Mouse (Mus musculus) CH12.LX (cell line): ENCODE data around the gene Zglp1. TPM values are rescaled to one million over a fixed set of nuclear protein-coding genes. Genes with fewer than 3 reads are reported as not detected.
A peak's percentile ranks its signal among the peaks of the same experiment; 100 is the strongest.

Experiments used
- DNase-seq: peaks from one replicate; pipeline ENCODE4 v3.0.0-alpha.2; 2013; ENCODE audit errors: extremely low read depth
- H3K27ac ChIP-seq: 2 replicates; pipeline ENCODE4 v1.5.1; 2012; ENCODE audit warnings: low read depth, mild to moderate bottlenecking, control low read depth, moderate library complexity; ENCODE audit not compliant: insufficient read depth
- H3K27me3 ChIP-seq: replicated peaks from 2 replicates; pipeline ENCODE3; 2012; ENCODE audit warnings: inconsistent platforms
- H3K36me3 ChIP-seq, 2 experiments: replicated peaks in 1 of 2; 2 replicates each; pipeline versions ENCODE3 to v1.6.1; 2012; ENCODE audit warnings: inconsistent platforms in 1 of 2, low read length in 1 of 2, mild to moderate bottlenecking in 1 of 2, mixed read lengths in 1 of 2, moderate library complexity in 1 of 2; ENCODE audit not compliant: control insufficient read depth in 1 of 2, insufficient read depth in 1 of 2
- H3K4me1 ChIP-seq, 2 experiments: 2 replicates each; pipeline ENCODE4 v1.6.1; 2012; ENCODE audit warnings: inconsistent platforms in 1 of 2, moderate library complexity in 1 of 2; ENCODE audit not compliant: insufficient read depth in 2 of 2, control insufficient read depth in 1 of 2
- H3K4me2 ChIP-seq: 2 replicates; pipeline ENCODE4 v1.6.1; 2012; ENCODE audit warnings: low read depth, mild to moderate bottlenecking, control low read depth; ENCODE audit not compliant: poor library complexity, insufficient read depth, severe bottlenecking
- H3K4me3 ChIP-seq, 3 experiments: fragments of 150-350 bp in 1 of 3; sonication (generic) in 1 of 3; replicated peaks in 1 of 3; 2 replicates each; pipeline versions ENCODE3 to v1.5.1; 2011 to 2012; ENCODE audit warnings: low read depth in 2 of 3, low read length in 2 of 3, mild to moderate bottlenecking in 2 of 3, moderate library complexity in 2 of 3, control low read depth in 1 of 3, improper control_type of control experiment in 1 of 3, inconsistent platforms in 1 of 3, mixed read lengths in 1 of 3; ENCODE audit not compliant: poor library complexity in 1 of 3
- H3K79me2 ChIP-seq: replicated peaks from 2 replicates; pipeline ENCODE4 v1.6.1; 2012; ENCODE audit warnings: mild to moderate bottlenecking, moderate library complexity; ENCODE audit not compliant: control insufficient read depth, poor library complexity, insufficient read depth, severe bottlenecking; ENCODE audit errors: extremely low read depth
- H3K9ac ChIP-seq: 2 replicates; pipeline ENCODE4 v1.6.1; 2012; ENCODE audit warnings: low read depth, mild to moderate bottlenecking, control low read depth, moderate library complexity; ENCODE audit not compliant: insufficient read depth
- H3K9me3 ChIP-seq: replicated peaks from 2 replicates; pipeline ENCODE3; 2012; ENCODE audit warnings: low read length, inconsistent platforms, mixed read lengths
- BHLHE40 ChIP-seq: IDR thresholded peaks from 2 replicates; pipeline ENCODE4 v1.6.1; 2011; ENCODE audit warnings: mild to moderate bottlenecking, low read depth, low read length, improper control_type of control experiment
- CHD2 ChIP-seq: IDR thresholded peaks from 2 replicates; pipeline ENCODE4 v1.6.1; 2011; ENCODE audit warnings: low read length, improper control_type of control experiment
- CTCF ChIP-seq, 2 experiments: IDR thresholded peaks in 1 of 2; conservative IDR thresholded peaks in 1 of 2; 2 replicates each; pipeline ENCODE4 v1.5.1; 2011 to 2012; ENCODE audit warnings: low read depth in 2 of 2, low read length in 2 of 2, improper control_type of control experiment in 1 of 2, inconsistent platforms in 1 of 2, mild to moderate bottlenecking in 1 of 2, moderate library complexity in 1 of 2
- ELF1 ChIP-seq: IDR thresholded peaks from 2 replicates; pipeline ENCODE4 v1.6.1; 2014; ENCODE audit warnings: low read depth, mild to moderate bottlenecking, inconsistent platforms, low read length, improper control_type of control experiment
- ETS1 ChIP-seq: conservative IDR thresholded peaks from 2 replicates; pipeline ENCODE4 v1.6.1; 2012; ENCODE audit warnings: low read depth, mild to moderate bottlenecking, inconsistent platforms, low read length, improper control_type of control experiment, moderate library complexity
- GABPA ChIP-seq: IDR thresholded peaks from 2 replicates; pipeline ENCODE4 v1.6.1; 2012; ENCODE audit warnings: low read depth, low read length, improper control_type of control experiment, inconsistent platforms; ENCODE audit not compliant: insufficient replicate concordance
- HCFC1 ChIP-seq: IDR thresholded peaks from 2 replicates; pipeline ENCODE4 v1.6.1; 2012; ENCODE audit warnings: low read depth, mild to moderate bottlenecking, inconsistent platforms, low read length, improper control_type of control experiment
- IRF4 ChIP-seq: IDR thresholded peaks from 2 replicates; pipeline ENCODE4 v1.6.1; 2014; ENCODE audit warnings: low read depth, mild to moderate bottlenecking, inconsistent platforms, low read length, improper control_type of control experiment
- MAX ChIP-seq: IDR thresholded peaks from 2 replicates; pipeline ENCODE4 v1.6.1; 2011; ENCODE audit warnings: low read length, improper control_type of control experiment
- MAZ ChIP-seq: IDR thresholded peaks from 2 replicates; pipeline ENCODE4 v1.6.1; 2012; ENCODE audit warnings: low read depth, mild to moderate bottlenecking, inconsistent platforms, low read length, improper control_type of control experiment, moderate library complexity
- MEF2A ChIP-seq: IDR thresholded peaks from 2 replicates; pipeline ENCODE4 v1.6.1; 2014; ENCODE audit warnings: low read depth, mild to moderate bottlenecking, inconsistent platforms, low read length, improper control_type of control experiment, borderline replicate concordance
- MXI1 ChIP-seq: IDR thresholded peaks from 2 replicates; pipeline ENCODE4 v1.6.1; 2011; ENCODE audit warnings: mild to moderate bottlenecking, low read depth, low read length, improper control_type of control experiment
- MYC ChIP-seq: IDR thresholded peaks from 2 replicates; pipeline ENCODE4 v1.6.1; 2011; ENCODE audit warnings: low read depth, mild to moderate bottlenecking, improper control_type of control experiment, low read length
- NELFE ChIP-seq: IDR thresholded peaks from 2 replicates; pipeline ENCODE4 v1.6.1; 2011; ENCODE audit warnings: low read depth, low read length, improper control_type of control experiment
- NRF1 ChIP-seq: IDR thresholded peaks from 2 replicates; pipeline ENCODE4 v1.6.1; 2014; ENCODE audit warnings: low read depth, mild to moderate bottlenecking, inconsistent platforms, low read length, improper control_type of control experiment, moderate library complexity
- POLR2A ChIP-seq: IDR thresholded peaks from 2 replicates; pipeline ENCODE4 v1.6.1; 2011; ENCODE audit warnings: low read depth, mild to moderate bottlenecking, improper control_type of control experiment, low read length
- RAD21 ChIP-seq: IDR thresholded peaks from 2 replicates; pipeline ENCODE4 v1.6.1; 2011; ENCODE audit warnings: low read depth, mild to moderate bottlenecking, low read length, improper control_type of control experiment, moderate library complexity
- RCOR1 ChIP-seq: conservative IDR thresholded peaks from 2 replicates; pipeline ENCODE4 v1.6.1; 2012; ENCODE audit warnings: low read depth, mild to moderate bottlenecking, inconsistent platforms, low read length, improper control_type of control experiment
- SIN3A ChIP-seq: IDR thresholded peaks from 2 replicates; pipeline ENCODE4 v1.6.1; 2012; ENCODE audit warnings: low read length, improper control_type of control experiment, inconsistent platforms
- SMC3 ChIP-seq: IDR thresholded peaks from 2 replicates; pipeline ENCODE4 v1.6.1; 2011; ENCODE audit warnings: low read depth, low read length, improper control_type of control experiment
- TBP ChIP-seq: conservative IDR thresholded peaks from 2 replicates; pipeline ENCODE4 v1.6.1; 2011; ENCODE audit warnings: low read depth, low read length, improper control_type of control experiment
- TCF12 ChIP-seq: IDR thresholded peaks from 2 replicates; pipeline ENCODE4 v1.6.1; 2014; ENCODE audit warnings: low read depth, mild to moderate bottlenecking, inconsistent platforms, low read length, improper control_type of control experiment
- UBTF ChIP-seq: IDR thresholded peaks from 2 replicates; pipeline ENCODE4 v1.6.1; 2012; ENCODE audit warnings: low read depth, mild to moderate bottlenecking, inconsistent platforms, low read length, improper control_type of control experiment, moderate library complexity
- USF1 ChIP-seq: IDR thresholded peaks from 2 replicates; pipeline ENCODE4 v1.6.1; 2014; ENCODE audit warnings: low read depth, mild to moderate bottlenecking, inconsistent platforms, low read length, improper control_type of control experiment
- USF2 ChIP-seq: conservative IDR thresholded peaks from 2 replicates; pipeline ENCODE4 v1.6.1; 2011; ENCODE audit warnings: low read depth, low read length, improper control_type of control experiment
- ZKSCAN1 ChIP-seq: IDR thresholded peaks from 2 replicates; pipeline ENCODE4 v1.6.1; 2012; ENCODE audit warnings: low read depth, inconsistent platforms, low read length, improper control_type of control experiment, borderline replicate concordance
- ZMIZ1 ChIP-seq: IDR thresholded peaks from 2 replicates; pipeline ENCODE4 v1.6.1; 2012; ENCODE audit warnings: low read depth, mild to moderate bottlenecking, inconsistent platforms, low read length, improper control_type of control experiment
- dilution Hi-C: fragments of 300-500 bp; cut with MboI; formaldehyde crosslinking; loops from 2 replicates; pipeline ENCODE4 v1.14.3; 2020; ENCODE audit warnings: low sequenced_read_pairs; ENCODE audit not compliant: extremely low pct_unique_long_range_greater_than_20kb, extremely low pct_ligation_motif_present
- in situ Hi-C: fragments of 300-500 bp; cut with MboI; formaldehyde crosslinking; loops from 3 replicates; pipeline ENCODE4 v1.14.3; 2019; ENCODE audit warnings: low sequenced_read_pairs, low pct_ligation_motif_present, low pct_unique_long_range_greater_than_20kb, mixed read lengths
- polyA plus RNA-seq: library from polyadenylated mRNA; unstranded; fragments of >175 nt; gene quantifications from 2 replicates; pipeline ENCODE4 v1.2.1, GENCODE M21; 2012; ENCODE audit warnings: low read depth; ENCODE audit not compliant: insufficient read length
- total RNA-seq, 2 experiments: library from RNA; depleted of rRNA; stranded (reverse); fragments of 300-350 nt in 1 of 2; fragments of >200 nt in 1 of 2; gene quantifications; 2 replicates each; pipeline ENCODE4 v1.2.3; 2012 to 2014

Zglp1 gene
- total and polyA plus RNA-seq, 3 experiments: 0.87 to 1.3 TPM; not detected in 1

GRCm38 (mm10) chr9:21031251-21031895 lies 35.5 kb downstream of the Zglp1 start:
- Histone ChIP-seq H3K4me3 (peak overlapping the region; percentile 67 to 76 (median 74)), H3K4me2 (peak overlapping the region; percentile 74), H3K79me2 (peaks cover 3% of the 10 kb centered on the region; the same call in 1 of the 2 replicates), H3K36me3 (peaks cover 36 to 42% of the 10 kb centered on the region in 2 experiments), H3K4me1 (peaks cover 14 to 54% of the 10 kb centered on the region in 2 experiments), H3K9ac (peak overlapping the region; percentile 46), H3K27me3 (no peaks in the 10 kb centered on the region), H3K9me3 (no peaks in the 10 kb centered on the region), H3K27ac (peak overlapping the region; percentile 92)
- in situ Hi-C loops: loop anchor here (5.0 kb wide), 1 partner anchor 96 kb away; no protein-coding TSS in a partner anchor
- peak; percentile 56; the same call in 1 of the 2 replicates for TF ChIP-seq POLR2A
- peak; percentile 99 for TF ChIP-seq MYC
- TF ChIP-seq NRF1: peak; percentile 67
- no peak for TF ChIP-seq SMC3
- no peak; the same call in none of the 2 replicates for TF ChIP-seq MXI1
- peak; percentile 51; the same call in 1 of the 2 replicates for TF ChIP-seq TBP
- TF ChIP-seq USF1: no peak
- TF ChIP-seq UBTF: no peak
- TF ChIP-seq MEF2A: peak; percentile 12; the same call in 1 of the 2 replicates
- 0 out of 2 replicates have a peak, but pooled peaks have one; percentile 10 for TF ChIP-seq ZMIZ1
- peak; percentile 67; the same call in 1 of the 2 replicates for TF ChIP-seq NELFE
- TF ChIP-seq MAZ: no peak; the same call in 1 of the 2 replicates
- TF ChIP-seq BHLHE40: peak; percentile 98
- no peak for TF ChIP-seq USF2
- TF ChIP-seq MAX: peak; percentile 96
- peak; percentile 58 for TF ChIP-seq SIN3A
- TF ChIP-seq ETS1: peak; percentile 68
- dilution Hi-C loops: no loop called here
- peak; percentile 85 for DNase-seq

GRCm38 (mm10) chr9:21030781-21031250 lies 36.1 kb downstream of the Zglp1 start:
- in situ Hi-C loops (loop anchor here (5.0 kb wide), 1 partner anchor 96 kb away; no protein-coding TSS in a partner anchor), dilution Hi-C loops (no loop called here)
- peaks cover 3% of the 10 kb centered on the region; the same call in 1 of the 2 replicates for H3K79me2 ChIP-seq
- TF ChIP-seq MXI1 (no peak; the same call in 1 of the 2 replicates), IRF4 (peak; percentile 62), GABPA (no peak), USF1 (peak; percentile 42), ETS1 (no peak), ZMIZ1 (0 out of 2 replicates have a peak, but pooled peaks have one; percentile 14), USF2 (0 out of 2 replicates have a peak, but pooled peaks have one; percentile 7), POLR2A (0 out of 2 replicates have a peak, but pooled peaks have one; percentile 13), MAX (peak; percentile 85; the same call in 1 of the 2 replicates), TCF12 (no peak; the same call in none of the 2 replicates), RAD21 (peak; percentile 19), ZKSCAN1 (no peak), HCFC1 (no peak), MAZ (peak; percentile 99), CTCF (conservative IDR thresholded peaks at IDR 0.05 in 1 of 2, IDR thresholded peaks at IDR 0.05 in 1 of 2; ENCODE audit: low read depth in 2 of 2, low read length in 2 of 2) (peak; percentile 29 to 79; a peak in 2 of 4 replicates), SMC3 (peak; percentile 62), ELF1 (peak; percentile 45; the same call in 1 of the 2 replicates), SIN3A (peak; percentile 91), RCOR1 (peak; percentile 51; the same call in 1 of the 2 replicates), CHD2 (peak; percentile 82)
- H3K36me3 ChIP-seq: peaks cover 38 to 42% of the 10 kb centered on the region in 2 experiments
- peak overlapping the region; percentile 87 for H3K4me2 ChIP-seq
- H3K4me3 ChIP-seq: peak overlapping the region; percentile 67 to 76 (median 74)
- H3K27me3 ChIP-seq: no peaks in the 10 kb centered on the region
- H3K4me1 ChIP-seq: peaks cover 14 to 57% of the 10 kb centered on the region in 2 experiments
- H3K9me3 ChIP-seq: no peaks in the 10 kb centered on the region
- H3K27ac ChIP-seq: peak overlapping the region; percentile 92
- H3K9ac ChIP-seq: peak overlapping the region; percentile 46
- DNase-seq: peak; percentile 98
